Mouse (Mus musculus) cerebellum, adult 2 months (tissue): ENCODE measurements around the gene Gemin7.

Source experiments
- CTCF ChIP-seq: fragments of 200-500 bp; IDR thresholded peaks from 2 replicates; pipeline ENCODE4 v1.5.1; 2011; ENCODE audit warnings: low read depth, mild to moderate bottlenecking, control low read depth, low read length, moderate library complexity, borderline replicate concordance; ENCODE audit not compliant: insufficient read depth
- POLR2A ChIP-seq: fragments of 200-500 bp; IDR thresholded peaks from 2 replicates; pipeline ENCODE4 v1.6.1; 2011; ENCODE audit warnings: low read length, control low read depth, borderline replicate concordance; ENCODE audit not compliant: insufficient read depth

DNA sequence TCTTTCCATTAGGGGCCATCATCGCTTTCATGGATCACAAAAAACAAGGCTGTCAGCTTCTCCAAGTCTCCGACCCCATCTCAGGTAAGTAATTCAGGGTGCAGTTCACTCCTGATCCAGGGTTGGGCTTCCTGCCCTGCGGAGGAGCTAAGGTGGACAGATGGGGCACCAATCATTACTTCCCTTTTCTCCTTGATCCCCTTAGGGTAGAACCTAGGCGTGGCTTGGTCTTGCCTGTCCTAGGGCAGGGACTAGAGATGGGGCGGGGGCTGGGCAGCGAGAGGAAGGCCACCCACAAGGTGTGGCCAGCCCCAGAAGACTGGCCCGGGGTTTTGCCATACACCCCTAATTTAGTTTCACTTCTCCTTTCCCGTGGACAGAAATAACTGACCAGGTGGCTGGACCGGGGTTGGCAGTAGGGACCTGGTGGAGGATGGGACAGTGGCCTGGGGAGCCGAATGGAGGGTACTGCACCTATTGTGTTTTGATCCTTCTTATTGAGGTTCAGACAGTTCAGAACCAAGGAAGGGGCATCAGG lies 551 bp upstream of the Gemin7 start:
- peak; percentile 41; the same call in 1 of the 2 replicates for TF ChIP-seq POLR2A
- TF ChIP-seq CTCF, result no peak
